Mouse (Mus musculus): ENCODE measurements around the gene Eif2b3. TPM values are rescaled to one million over a fixed set of nuclear protein-coding genes. Genes with fewer than 3 reads are reported as not detected.
A peak's percentile ranks its signal among the peaks of the same experiment; 100 is the strongest.

Gene Eif2b3
- polyA plus RNA-seq, 1 experiment = 26.1 TPM

- Histone ChIP-seq H3K4me1 (ENCODE audit: control insufficient read depth, insufficient read depth, low read length) (no peaks in the 10 kb centered on the region; the same call in 1 of the 2 replicates), H3K27ac (ENCODE audit: insufficient read depth, low read length) (0 out of 2 replicates have a peak overlapping the region, but pooled peaks have one; percentile 17), H3K4me3 (replicated peaks; ENCODE audit: insufficient read depth, low read depth, low read length) (no peak overlapping the region), H3K27me3 (ENCODE audit: control insufficient read depth, insufficient read depth, low read length) (no peaks in the 10 kb centered on the region)
- peak in 1 of 2 experiments; percentile 25 for DNase-seq
- no peak for TF ChIP-seq CTCF (IDR thresholded peaks at IDR 0.05; ENCODE audit: borderline replicate concordance, insufficient read depth, low read depth, low read length)
- TF ChIP-seq POLR2A (IDR thresholded peaks at IDR 0.05; ENCODE audit: borderline replicate concordance, insufficient read depth, low read length) = no peak
- 35% methylated on average over 2 of the region's 2 CpGs for WGBS
Measured at GRCm38 (mm10) chr4:117134601-117134995, 115.4 kb downstream of the Eif2b3 start.

GRCm38 (mm10) chr4:117136034-117136433 is 116.8 kb downstream of the Eif2b3 start:
- H3K27me3 ChIP-seq (ENCODE audit: control insufficient read depth, insufficient read depth, low read length) = no peaks in the 10 kb centered on the region
- H3K4me1 ChIP-seq (ENCODE audit: control insufficient read depth, insufficient read depth, low read length) = no peaks in the 10 kb centered on the region; the same call in 1 of the 2 replicates
- no peak overlapping the region for H3K27ac ChIP-seq (ENCODE audit: insufficient read depth, low read length)
- H3K4me3 ChIP-seq (replicated peaks; ENCODE audit: insufficient read depth, low read depth, low read length) = no peak overlapping the region
- DNase-seq = no peak
- WGBS = 38% methylated on average over 8 of the region's 8 CpGs
- TF ChIP-seq CTCF (IDR thresholded peaks at IDR 0.05; ENCODE audit: borderline replicate concordance, insufficient read depth, low read depth, low read length) = no peak

Other genes starting within 250 kb of the Eif2b3 start
- gene Toe1, start 211.8 kb upstream of the Eif2b3 start, polyA plus RNA-seq (2012; rRNA removed) = 29.9 and 30.0 TPM in 2 replicates
- 10.0 and 14.6 TPM in 2 replicates for gene Mutyh, start 211.7 kb upstream of the Eif2b3 start, polyA plus RNA-seq (2012; rRNA removed)
- gene Hpdl, start 197.7 kb upstream of the Eif2b3 start, polyA plus RNA-seq (2012; rRNA removed) = 1.7 and 2.1 TPM in 2 replicates
- 10.2 TPM in 2 replicates for gene Zswim5, start 142.0 kb upstream of the Eif2b3 start, polyA plus RNA-seq (2012; rRNA removed)
- 107 and 109 TPM in 2 replicates for gene Urod, start 25.0 kb upstream of the Eif2b3 start, polyA plus RNA-seq (2012; rRNA removed)
- gene Hectd3, start 24.1 kb upstream of the Eif2b3 start, polyA plus RNA-seq (2012; rRNA removed) = 69.5 and 73.1 TPM in 2 replicates
- gene Ptch2, start 76.7 kb downstream of the Eif2b3 start, polyA plus RNA-seq (2012; rRNA removed) = 3.6 and 3.9 TPM in 2 replicates
- 7.0 and 7.1 TPM in 2 replicates for gene Btbd19, start 106.3 kb downstream of the Eif2b3 start, polyA plus RNA-seq (2012; rRNA removed)
- 0.92 and 2.2 TPM in 2 replicates for gene Tctex1d4, start 107.4 kb downstream of the Eif2b3 start, polyA plus RNA-seq (2012; rRNA removed)
- 11.2 and 13.6 TPM in 2 replicates for gene Plk3, start 114.6 kb downstream of the Eif2b3 start, polyA plus RNA-seq (2012; rRNA removed)
- gene Rps8, start 136.8 kb downstream of the Eif2b3 start, polyA plus RNA-seq (2012; rRNA removed) = 458 and 507 TPM in 2 replicates
- gene Kif2c, start 163.2 kb downstream of the Eif2b3 start, polyA plus RNA-seq (2012; rRNA removed) = 0.05 and 0.16 TPM in 2 replicates
- gene Tmem53, start 232.5 kb downstream of the Eif2b3 start, polyA plus RNA-seq (2012; rRNA removed) = 7.0 and 7.6 TPM in 2 replicates
- gene Armh1, start 232.7 kb downstream of the Eif2b3 start, polyA plus RNA-seq (2012; rRNA removed) = 0.52 and 0.67 TPM in 2 replicates

All from cerebellum, adult 2 months (tissue).